Mouse (Mus musculus) left cerebral cortex, postnatal 36 days (tissue): ENCODE data around the gene Inip. TPM values are rescaled to one million over a fixed set of nuclear protein-coding genes. Genes with fewer than 3 reads are reported as not detected.
A peak's percentile ranks its signal among the peaks of the same experiment; 100 is the strongest.

ENCODE experiments used
- DNase-seq, 2 experiments: peaks; one replicate each; pipeline ENCODE4 v3.0.0; 2021 to 2022; ENCODE audit warnings: low spot score in 2 of 2, mixed read lengths in 1 of 2
- intact Hi-C: fragments of 180-260 bp; cut with DNase I; formaldehyde crosslinking; loops from one replicate; pipeline ENCODE4 v1.15.1; 2025
- total RNA-seq, 2 experiments: library from RNA; stranded (reverse); gene quantifications; 2 replicates each; pipeline ENCODE4 v1.2.3; 2021

The Inip gene
- total RNA-seq, 2 experiments from 2014 or later, result 21.3 to 23.5 TPM

GRCm38 (mm10) chr4:59783685-59784279 lies 17.6 kb downstream of the Inip start:
- intact Hi-C loops, result loop anchor here (2.0 to 5.0 kb wide), 4 partner anchors 145 to 421 kb away; partner anchors contain the start of gene E130308A19Rik
- peak; percentile 94 to 95 for DNase-seq

GRCm38 (mm10) chr4:59782853-59783684 lies 18.3 kb downstream of the Inip start:
- no peak for DNase-seq
- intact Hi-C loops, result loop anchor here (5.0 kb wide), 3 partner anchors 156 to 421 kb away; partner anchors contain the start of gene E130308A19Rik

DNA sequence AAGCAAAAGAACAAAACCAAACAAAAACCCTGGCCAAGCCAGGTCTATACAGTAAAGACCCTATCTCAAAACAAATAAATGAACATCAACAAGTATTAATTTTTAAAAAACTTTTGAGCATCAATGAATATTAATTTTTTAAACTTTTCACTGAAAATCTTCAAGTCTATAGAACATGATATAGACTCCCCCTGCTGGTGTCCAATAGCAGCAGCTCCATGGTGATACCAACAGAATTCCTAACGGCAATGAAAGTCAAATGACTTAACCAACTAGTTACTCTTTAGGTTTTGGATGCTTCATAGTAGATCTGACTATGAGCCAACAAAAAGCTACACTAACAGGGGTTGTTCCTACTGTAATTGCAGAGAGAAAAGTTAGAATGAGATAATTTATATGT lies 20.8 kb downstream of the Inip start:
- intact Hi-C loops, result loop anchor here (5.0 kb wide), 3 partner anchors 153 to 418 kb away; partner anchors contain the start of gene E130308A19Rik

DNA sequence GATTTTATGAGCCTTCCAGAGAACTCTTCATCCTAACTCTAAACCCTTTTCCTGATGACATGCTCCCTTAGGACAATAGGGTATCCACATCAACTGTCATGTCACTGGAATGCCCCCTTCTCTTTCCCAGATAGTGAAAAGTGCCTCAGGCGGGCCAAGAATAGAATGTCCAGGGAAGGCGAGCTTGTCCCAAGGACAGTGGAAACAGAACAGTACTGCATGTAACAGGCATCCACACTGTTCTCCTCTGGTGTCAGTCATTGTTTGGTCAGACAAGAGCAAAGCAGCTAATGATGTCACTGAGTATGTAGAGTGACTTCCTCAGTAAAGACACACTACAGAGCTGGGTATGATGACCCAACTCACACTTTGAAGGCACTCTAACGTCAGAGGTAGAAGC lies 23.6 kb downstream of the Inip start:
- intact Hi-C loops, result no loop called here
- no peak for DNase-seq

More for the DNA sequence above, 20.8 kb downstream of the Inip start:
- no peak for DNase-seq

DNA sequence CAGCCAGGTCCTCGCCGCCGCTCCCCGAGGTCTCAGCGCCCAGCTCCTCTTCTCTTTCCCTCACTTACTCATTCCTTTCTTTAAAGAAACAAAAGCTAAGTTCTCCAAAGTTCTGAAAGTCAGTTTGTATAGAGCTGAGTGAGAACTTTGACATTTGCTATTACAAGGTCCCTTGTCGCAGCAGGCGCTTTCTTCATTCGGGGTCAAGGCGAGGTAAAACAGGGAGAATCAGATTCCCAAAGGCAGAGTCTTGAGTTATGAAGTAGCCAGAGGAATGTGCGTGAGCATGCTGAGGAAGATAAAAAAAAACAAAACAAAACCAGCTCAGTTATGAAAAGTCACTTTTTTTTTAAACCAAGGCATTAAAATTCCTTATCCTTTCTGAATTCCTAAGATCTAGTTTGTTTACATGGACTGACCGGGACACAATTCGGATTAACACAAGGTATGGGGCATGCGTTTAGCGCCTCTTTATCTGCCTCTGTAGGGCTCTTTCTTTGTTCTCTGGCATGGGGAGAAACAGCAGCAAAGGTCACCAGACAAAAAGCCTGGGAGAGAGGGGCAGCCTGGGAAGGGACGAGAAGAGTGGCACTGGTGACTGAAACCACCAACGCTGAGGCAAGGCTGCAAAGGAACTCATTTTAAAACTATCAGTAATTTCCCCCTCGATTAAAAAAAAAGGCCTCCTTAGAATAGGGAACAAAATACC lies 29.1 kb downstream of the Inip start:
- intact Hi-C loops, result no loop called here

GRCm38 (mm10) chr4:59767717-59768116 lies 33.7 kb downstream of the Inip start:
- intact Hi-C loops, result no loop called here
- no peak for DNase-seq

More for the DNA sequence above, 29.1 kb downstream of the Inip start:
- no peak for DNase-seq

GRCm38 (mm10) chr4:59765385-59766005 lies 35.9 kb downstream of the Inip start:
- DNase-seq, result no peak
- intact Hi-C loops, result no loop called here

DNA sequence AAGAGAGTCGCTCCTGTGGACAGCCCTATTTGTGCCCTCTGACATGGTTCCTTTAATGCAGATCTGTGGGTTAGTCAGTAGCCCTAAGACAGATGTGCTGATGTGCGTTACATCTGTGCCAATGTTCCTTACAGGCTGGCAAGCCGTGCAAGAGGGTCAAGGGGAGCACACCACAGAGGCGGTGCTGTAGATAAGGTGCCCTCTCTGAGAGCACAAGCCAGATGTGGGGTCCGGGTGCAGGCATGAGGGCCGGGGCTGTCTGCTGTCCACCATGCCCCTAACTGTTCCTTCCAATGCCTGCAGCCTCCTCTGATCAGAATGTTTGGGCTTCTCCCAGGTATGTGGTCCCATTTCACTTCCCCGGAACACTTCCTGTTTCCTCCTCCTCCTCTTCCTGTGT lies 36.4 kb downstream of the Inip start:
- DNase-seq, result no peak
- intact Hi-C loops, result no loop called here

DNA sequence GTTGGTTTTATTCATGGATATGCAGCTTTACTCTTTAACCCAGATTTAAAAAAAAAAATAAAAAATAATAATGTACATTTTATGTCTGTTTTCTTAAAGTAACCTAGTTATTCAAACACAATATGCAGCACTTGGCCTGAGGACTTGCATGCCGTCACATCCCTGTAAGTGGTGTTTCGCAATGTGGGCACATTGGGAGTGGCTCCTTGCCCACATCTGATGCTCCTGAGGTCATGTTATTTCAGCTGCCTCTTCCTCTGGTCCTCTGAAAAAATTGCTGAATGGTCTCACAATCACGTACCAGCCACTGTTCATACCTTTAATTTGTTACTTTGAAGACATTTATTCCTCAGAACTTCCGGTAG lies 40.0 kb downstream of the Inip start:
- intact Hi-C loops, result no loop called here
- DNase-seq, result no peak

GRCm38 (mm10) chr4:59760636-59761364 lies 40.6 kb downstream of the Inip start:
- DNase-seq, result peak in 1 of 2 experiments; percentile 20
- intact Hi-C loops, result no loop called here

GRCm38 (mm10) chr4:59760016-59760415 lies 41.4 kb downstream of the Inip start:
- intact Hi-C loops, result no loop called here
- no peak for DNase-seq

GRCm38 (mm10) chr4:59757452-59758435 lies 43.6 kb downstream of the Inip start:
- intact Hi-C loops, result loop anchor here (5.0 kb wide), 1 partner anchor 130 kb away; the partner anchor contains the start of gene E130308A19Rik

GRCm38 (mm10) chr4:59756332-59757082 lies 44.9 kb downstream of the Inip start:
- intact Hi-C loops, result loop anchor here (5.0 kb wide), 1 partner anchor 129 kb away; the partner anchor contains the start of gene E130308A19Rik
- DNase-seq, result peak; percentile 59 to 65

More at GRCm38 (mm10) chr4:59757452-59758435, 43.6 kb downstream of the Inip start:
- no peak for DNase-seq

- DNase-seq, result no peak
- intact Hi-C loops, result no loop called here
Observed at GRCm38 (mm10) chr4:59753491-59754140, 47.8 kb downstream of the Inip start.

DNA sequence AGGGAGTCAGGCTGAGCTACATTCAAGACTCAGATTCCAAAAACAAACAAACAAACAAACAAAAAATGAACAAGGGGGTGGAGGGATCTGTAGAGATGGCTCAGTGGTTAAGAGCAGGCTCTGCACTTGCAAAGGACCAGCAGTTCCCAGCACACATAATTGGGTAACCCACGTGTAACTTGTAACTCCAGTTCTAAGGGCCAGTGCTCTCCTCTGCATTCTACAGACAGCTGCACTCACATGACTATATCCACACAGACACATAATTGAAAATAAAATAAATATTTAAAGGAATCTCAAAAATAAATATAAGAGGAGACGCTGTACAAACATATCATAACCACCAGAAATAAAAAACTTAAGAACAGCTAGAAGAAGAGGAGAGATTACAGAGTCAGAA lies 61.5 kb downstream of the Inip start:
- no peak for DNase-seq
- intact Hi-C loops, result no loop called here

DNA sequence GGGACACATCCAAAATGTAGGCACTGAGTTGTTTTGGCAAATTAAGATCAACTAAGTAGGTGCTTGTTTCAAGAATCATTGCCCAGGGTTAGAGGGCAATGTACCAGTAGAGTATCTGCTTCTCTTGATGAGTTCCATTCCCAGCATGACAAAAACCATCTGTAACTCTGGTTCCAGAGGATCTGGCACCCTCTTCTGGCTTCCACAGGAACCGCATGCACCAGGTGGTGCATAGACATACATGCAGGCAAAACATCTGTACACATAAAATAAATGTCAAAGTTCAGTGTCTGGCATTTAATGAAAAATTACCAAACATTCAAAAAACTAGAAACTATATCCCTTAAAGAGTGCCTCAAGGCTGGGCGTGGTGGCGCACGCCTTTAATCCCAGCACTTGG lies 62.1 kb downstream of the Inip start:
- intact Hi-C loops, result no loop called here
- no peak for DNase-seq

DNA sequence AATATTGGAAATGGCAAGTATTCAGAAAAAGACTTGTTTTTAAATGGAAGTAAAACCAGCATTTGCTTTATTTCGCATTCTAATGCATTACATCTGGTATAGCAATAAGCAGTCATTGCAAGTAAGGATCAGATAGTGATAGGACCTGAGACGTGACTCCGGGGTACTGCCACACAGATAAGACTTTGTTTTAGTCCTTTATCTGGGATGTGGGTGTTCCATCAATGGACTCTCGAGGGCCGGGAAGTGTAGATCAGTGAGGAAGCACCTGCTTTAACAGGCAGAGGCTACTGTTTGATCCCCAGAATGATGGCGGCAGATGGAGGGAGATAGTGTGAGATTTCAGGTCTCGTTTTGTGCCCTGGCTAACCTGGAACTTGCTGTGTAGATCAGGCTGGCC lies 69.8 kb downstream of the Inip start:
- intact Hi-C loops, result no loop called here
- DNase-seq, result no peak
